Mouse (Mus musculus): ENCODE data around the gene Olfr1420. TPM values are rescaled to one million over a fixed set of nuclear protein-coding genes. Genes with fewer than 3 reads are reported as not detected.

Olfr1420 gene
- total RNA-seq, 1 experiment from 2014 or later = not detected

Other genes with a start within 250 kb of the Olfr1420 start
- 31.1 and 41.7 TPM in 2 replicates for gene Ms4a3, start 245.7 kb upstream of the Olfr1420 start, total RNA-seq (2017)
- gene Oosp2, start 226.0 kb upstream of the Olfr1420 start, total RNA-seq (2017) = 2.7 TPM in 1 of 2 replicates, not detected in the other
- 7.4 and 12.8 TPM in 2 replicates for gene Oosp1, start 195.4 kb upstream of the Olfr1420 start, total RNA-seq (2017)
- not detected in 2 replicates for gene Oosp3, start 189.5 kb upstream of the Olfr1420 start, total RNA-seq (2017)
- gene Gif, start 139.0 kb upstream of the Olfr1420 start, total RNA-seq (2017) = not detected in 2 replicates
- 89.0 and 118 TPM in 2 replicates for gene Mrpl16, start 116.2 kb upstream of the Olfr1420 start, total RNA-seq (2017)
- gene Stx3, start 67.2 kb upstream of the Olfr1420 start, total RNA-seq (2017) = 17.7 and 20.7 TPM in 2 replicates
- gene Olfr1417, start 47.3 kb upstream of the Olfr1420 start, total RNA-seq (2017) = not detected in 2 replicates
- gene Olfr1418, start 25.5 kb upstream of the Olfr1420 start, total RNA-seq (2017) = not detected in 2 replicates
- not detected in 2 replicates for gene Olfr1419, start 11.5 kb upstream of the Olfr1420 start, total RNA-seq (2017)
- 18.2 and 21.0 TPM in 2 replicates for gene Patl1, start 25.8 kb downstream of the Olfr1420 start, total RNA-seq (2017)
- gene Osbp, start 79.4 kb downstream of the Olfr1420 start, total RNA-seq (2017) = 31.4 and 47.0 TPM in 2 replicates
- not detected in 2 replicates for gene Olfr1423, start 154.8 kb downstream of the Olfr1420 start, total RNA-seq (2017)
- gene Olfr1424, start 176.1 kb downstream of the Olfr1420 start, total RNA-seq (2017) = not detected in 2 replicates
- not detected in 2 replicates for gene Olfr1425, start 191.2 kb downstream of the Olfr1420 start, total RNA-seq (2017)
- gene Olfr1426, start 205.4 kb downstream of the Olfr1420 start, total RNA-seq (2017) = not detected in 2 replicates
- gene Olfr1427, start 216.8 kb downstream of the Olfr1420 start, total RNA-seq (2017) = not detected in 2 replicates
- gene Olfr1428, start 229.3 kb downstream of the Olfr1420 start, total RNA-seq (2017) = not detected in 2 replicates
- gene Olfr76, start 236.6 kb downstream of the Olfr1420 start, total RNA-seq (2017) = not detected in 2 replicates